Mouse (Mus musculus) liver, embryonic 12.5 days (tissue): ENCODE measurements around the gene Hnrnpul2. TPM values are rescaled to one million over a fixed set of nuclear protein-coding genes. Genes with fewer than 3 reads are reported as not detected.

ENCODE experiments used
- ATAC-seq: fragments of 200-750 bp; cut with Nextera tagmentation; 2 replicates; pipeline ENCODE4 v1.8.0; 2017; ENCODE audit warnings: moderate number of reproducible peaks, mild to moderate bottlenecking, moderate library complexity
- H3K27ac ChIP-seq: fragments of 300-500 bp; sonication (generic); 2 replicates; pipeline ENCODE4 v1.5.1; 2016; ENCODE audit warnings: mild to moderate bottlenecking
- H3K27me3 ChIP-seq: fragments of 300-500 bp; sonication (generic); replicated peaks from 2 replicates; pipeline ENCODE4 v1.6.1; 2016; ENCODE audit warnings: mild to moderate bottlenecking, moderate library complexity
- H3K36me3 ChIP-seq: fragments of 300-500 bp; sonication (generic); 2 replicates; pipeline ENCODE4 v1.6.1; 2016; ENCODE audit warnings: mild to moderate bottlenecking, moderate library complexity
- H3K4me1 ChIP-seq: fragments of 300-500 bp; sonication (generic); 2 replicates; pipeline ENCODE4 v1.6.1; 2016
- H3K4me2 ChIP-seq: fragments of 300-500 bp; sonication (generic); 2 replicates; pipeline ENCODE4 v1.6.1; 2016; ENCODE audit warnings: mild to moderate bottlenecking, moderate library complexity
- H3K4me3 ChIP-seq: fragments of 300-500 bp; sonication (generic); 2 replicates; pipeline ENCODE4 v1.5.1; 2016; ENCODE audit warnings: mild to moderate bottlenecking, moderate library complexity
- H3K9ac ChIP-seq: fragments of 300-500 bp; sonication (generic); 2 replicates; pipeline ENCODE4 v1.6.1; 2016; ENCODE audit warnings: mild to moderate bottlenecking, moderate library complexity
- H3K9me3 ChIP-seq: fragments of 300-500 bp; sonication (generic); replicated peaks from 2 replicates; pipeline ENCODE4 v1.6.1; 2016; ENCODE audit warnings: mild to moderate bottlenecking, moderate library complexity
- WGBS: fragments of 180-500 bp; shearing (Covaris S2); methylation state at CpG from one replicate; pipeline ENCODE4 v1.1.7; 2016; ENCODE audit not compliant: insufficient replicate concordance; 5-methylcytosine and 5-hydroxymethylcytosine counted together
- polyA plus RNA-seq: library from polyadenylated mRNA; unstranded; fragments of >200 nt; fragmentation: Nextera tagmentation; extraction: Ambion mirVana; gene quantifications from 2 replicates; pipeline ENCODE4 v1.2.1, GENCODE M21; 2016

The Hnrnpul2 gene
- polyA plus RNA-seq, result 3.5 and 3.6 TPM in 2 replicates

DNA sequence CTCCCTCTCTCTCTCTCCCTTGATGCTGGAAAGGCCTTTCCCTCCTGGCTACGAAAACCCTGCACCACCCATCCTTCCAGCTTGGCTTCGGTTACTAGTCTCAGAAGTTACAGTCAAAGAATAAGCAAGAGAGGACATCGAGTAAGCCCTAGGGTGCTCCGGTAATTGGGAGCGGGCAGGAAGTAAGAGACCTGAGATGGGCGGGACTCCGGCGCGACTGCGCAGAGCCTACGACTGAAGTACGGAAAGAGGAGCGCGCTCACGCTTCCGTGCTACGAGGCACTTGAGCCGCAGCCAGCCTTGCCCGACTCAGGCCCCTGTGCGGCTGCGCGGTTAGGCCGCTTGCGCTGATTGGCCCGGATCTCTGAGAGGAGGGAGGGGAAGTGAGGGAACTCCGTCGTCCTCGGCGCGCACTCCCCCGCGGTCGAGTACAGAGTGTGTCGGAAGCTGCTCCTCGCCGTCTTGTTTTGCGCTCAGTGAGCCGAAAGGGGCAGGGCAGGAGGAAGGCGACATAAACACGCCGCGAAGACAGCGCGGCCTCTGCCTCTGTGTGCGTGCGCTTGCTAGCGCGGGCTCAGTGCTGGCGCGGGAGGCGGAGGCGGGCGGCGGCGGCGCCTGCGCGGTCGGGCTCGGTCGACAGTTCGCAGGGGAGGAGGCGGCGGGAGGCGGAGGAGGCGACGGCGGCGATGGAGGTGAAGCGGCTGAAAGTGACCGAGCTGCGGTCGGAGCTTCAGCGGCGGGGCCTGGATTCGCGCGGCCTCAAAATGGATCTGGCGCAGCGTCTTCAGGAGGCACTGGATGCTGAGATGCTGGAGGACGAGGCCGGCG is at the start of gene Hnrnpul2:
Gene Hnrnpul2 (plus strand): TSS at position 415 of the 828 bp plus-strand sequence.
- no peaks in the 10 kb centered on the region for H3K27me3 ChIP-seq
- H3K4me2 ChIP-seq, result peak within 1 kb of the TSS; percentile 84
- peak within 1 kb of the TSS; percentile 99 for H3K9ac ChIP-seq
- peaks cover 56% of the 10 kb centered on the region for H3K36me3 ChIP-seq
- peaks cover 47% of the 10 kb centered on the region for H3K4me1 ChIP-seq
- WGBS, result under 1% methylated on average over 83 of the region's 83 CpGs
- H3K4me3 ChIP-seq, result peak within 1 kb of the TSS; percentile 100
- H3K9me3 ChIP-seq, result no peaks in the 10 kb centered on the region
- peak within 1 kb of the TSS; percentile 100 for H3K27ac ChIP-seq
- ATAC-seq, result peak; percentile 92

- peak within 1 kb of the TSS; percentile 87 for H3K27ac ChIP-seq
- 9% methylated on average over 29 of the region's 29 CpGs for WGBS
- peak; percentile 32; the same call in 1 of the 2 replicates for ATAC-seq
- no peaks in the 10 kb centered on the region for H3K27me3 ChIP-seq
- H3K4me3 ChIP-seq, result peak within 1 kb of the TSS; percentile 76
- H3K36me3 ChIP-seq, result peaks cover 75% of the 10 kb centered on the region
- H3K9ac ChIP-seq, result peak within 1 kb of the TSS; percentile 80
- peaks cover 41% of the 10 kb centered on the region for H3K4me1 ChIP-seq
- peak within 1 kb of the TSS; percentile 99 for H3K4me2 ChIP-seq
- H3K9me3 ChIP-seq, result no peaks in the 10 kb centered on the region
These were observed 49.1 kb upstream of the Hnrnpul2 start, which contains the start of gene Tmem223 for GRCm38 (mm10) chr19:8770567-8771270. Gene Tmem223, plus strand, starts transcription at chr19:8770996.

GRCm38 (mm10) chr19:8772996-8773395 is 46.8 kb upstream of the Hnrnpul2 start:
- H3K27ac ChIP-seq, result peak overlapping the region; percentile 99
- peaks cover 53% of the 10 kb centered on the region for H3K4me1 ChIP-seq
- 19% methylated on average over 5 of the region's 5 CpGs for WGBS
- H3K27me3 ChIP-seq, result no peaks in the 10 kb centered on the region
- peak overlapping the region; percentile 74 for H3K4me3 ChIP-seq
- H3K4me2 ChIP-seq, result peak overlapping the region; percentile 99
- H3K9me3 ChIP-seq, result no peaks in the 10 kb centered on the region
- peak overlapping the region; percentile 96 for H3K9ac ChIP-seq
- peak; percentile 72 for ATAC-seq
- peaks cover 58% of the 10 kb centered on the region for H3K36me3 ChIP-seq

GRCm38 (mm10) chr19:8773409-8773808 is 46.4 kb upstream of the Hnrnpul2 start:
- H3K9me3 ChIP-seq, result no peaks in the 10 kb centered on the region
- H3K4me1 ChIP-seq, result peaks cover 53% of the 10 kb centered on the region
- H3K4me2 ChIP-seq, result peak overlapping the region; percentile 99
- H3K36me3 ChIP-seq, result peaks cover 58% of the 10 kb centered on the region
- H3K27ac ChIP-seq, result peak overlapping the region; percentile 99
- H3K4me3 ChIP-seq, result peak overlapping the region; percentile 74
- peak overlapping the region; percentile 96 for H3K9ac ChIP-seq
- whole genome bisulfite sequencing, result 21% methylated on average over 6 of the region's 6 CpGs
- ATAC-seq, result 0 out of 2 replicates have a peak, but pooled peaks have one; percentile 9
- no peaks in the 10 kb centered on the region for H3K27me3 ChIP-seq

GRCm38 (mm10) chr19:8774086-8774835 is 45.5 kb upstream of the Hnrnpul2 start, which contains the start of gene Tmem179b:
Gene Tmem179b, minus strand, starts transcription at chr19:8774467.
- Histone ChIP-seq H3K27ac (peak within 1 kb of the TSS; percentile 99), H3K4me1 (peaks cover 53% of the 10 kb centered on the region), H3K4me2 (peak within 1 kb of the TSS; percentile 99), H3K36me3 (peaks cover 55% of the 10 kb centered on the region), H3K9me3 (no peaks in the 10 kb centered on the region), H3K4me3 (peak within 1 kb of the TSS; percentile 74), H3K27me3 (no peaks in the 10 kb centered on the region), H3K9ac (peak within 1 kb of the TSS; percentile 96)
- WGBS, result 2% methylated on average over 68 of the region's 68 CpGs
- peak; percentile 86 for ATAC-seq

DNA sequence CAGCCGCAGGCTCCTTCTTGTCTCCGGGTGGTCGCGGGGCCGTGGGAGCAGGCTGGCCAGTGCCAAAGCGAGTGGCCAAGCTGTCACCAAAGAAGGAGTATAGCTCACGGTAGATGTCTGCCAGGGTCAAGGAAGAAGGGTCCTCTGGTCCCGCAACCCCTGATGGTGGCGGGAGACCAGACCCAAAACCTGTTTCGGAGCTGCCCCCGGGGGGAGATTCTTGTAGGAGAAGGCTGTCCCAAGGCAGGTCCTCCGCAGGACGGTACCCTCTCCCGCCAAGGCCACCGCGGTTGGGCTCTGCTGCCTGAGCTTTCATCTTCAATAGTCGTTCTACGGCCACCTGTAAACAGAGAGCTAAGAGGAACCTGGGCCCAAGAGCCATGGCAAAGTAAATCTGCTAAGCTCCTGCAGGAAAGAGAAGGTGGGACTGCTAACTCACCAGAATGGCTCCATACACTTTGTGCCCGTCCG is 44.8 kb upstream of the Hnrnpul2 start:
- ATAC-seq, result no peak
- H3K9ac ChIP-seq, result peak overlapping the region; percentile 96
- H3K27me3 ChIP-seq, result no peaks in the 10 kb centered on the region
- peaks cover 53% of the 10 kb centered on the region for H3K36me3 ChIP-seq
- H3K4me2 ChIP-seq, result peak overlapping the region; percentile 99
- H3K4me3 ChIP-seq, result peak overlapping the region; percentile 74
- WGBS, result 6% methylated on average over 20 of the region's 20 CpGs
- no peaks in the 10 kb centered on the region for H3K9me3 ChIP-seq
- peaks cover 53% of the 10 kb centered on the region for H3K4me1 ChIP-seq
- peak overlapping the region; percentile 99 for H3K27ac ChIP-seq

GRCm38 (mm10) chr19:8786008-8786781 is 33.6 kb upstream of the Hnrnpul2 start, which contains the start of gene Taf6l:
Gene Taf6l, minus strand, starts transcription at chr19:8786417.
- no peaks in the 10 kb centered on the region for H3K9me3 ChIP-seq
- H3K36me3 ChIP-seq, result peaks cover 35% of the 10 kb centered on the region
- peak within 1 kb of the TSS; percentile 80 for H3K9ac ChIP-seq
- H3K27ac ChIP-seq, result peak within 1 kb of the TSS; percentile 82
- WGBS, result under 1% methylated on average over 32 of the region's 32 CpGs
- peaks cover 17% of the 10 kb centered on the region for H3K4me1 ChIP-seq
- H3K4me3 ChIP-seq, result peak within 1 kb of the TSS; percentile 73
- H3K27me3 ChIP-seq, result no peaks in the 10 kb centered on the region
- H3K4me2 ChIP-seq, result peak within 1 kb of the TSS; percentile 74
- peak; percentile 99 for ATAC-seq

DNA sequence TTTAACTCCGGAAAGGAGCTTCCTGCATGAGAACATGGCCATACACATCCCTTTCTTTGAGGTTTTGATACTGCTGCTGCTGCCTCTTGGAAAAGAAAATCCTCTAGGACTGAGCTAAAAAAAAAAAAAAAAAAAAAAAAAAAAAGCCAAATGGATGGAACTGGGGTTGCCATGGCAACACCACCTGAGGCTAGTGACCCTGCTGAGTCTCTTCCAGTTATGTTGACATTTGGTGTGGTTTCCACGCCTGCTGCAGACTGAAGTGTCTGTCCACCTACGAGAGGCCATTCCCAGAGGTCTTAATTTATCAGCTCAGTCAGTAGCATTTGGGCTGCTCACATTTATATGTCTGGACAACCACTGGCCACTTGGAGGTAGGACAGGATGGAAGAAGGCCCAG is 31.3 kb upstream of the Hnrnpul2 start:
- 46% methylated on average over 3 of the region's 3 CpGs for WGBS
- Histone ChIP-seq H3K4me1 (peaks cover 17% of the 10 kb centered on the region), H3K36me3 (peaks cover 26% of the 10 kb centered on the region)

GRCm38 (mm10) chr19:8789171-8789570 is 30.6 kb upstream of the Hnrnpul2 start:
- no peak overlapping the region for H3K4me3 ChIP-seq
- H3K4me2 ChIP-seq, result no peak overlapping the region
- 0 out of 2 replicates have a peak overlapping the region, but pooled peaks have one; percentile 7 for H3K27ac ChIP-seq
- H3K9me3 ChIP-seq, result peaks cover 9% of the 10 kb centered on the region; the same call in 1 of the 2 replicates
- no peak for ATAC-seq
- H3K36me3 ChIP-seq, result peaks cover 26% of the 10 kb centered on the region
- H3K9ac ChIP-seq, result no peak overlapping the region
- no peaks in the 10 kb centered on the region for H3K27me3 ChIP-seq
- peaks cover 17% of the 10 kb centered on the region for H3K4me1 ChIP-seq
- WGBS, result 61% methylated on average over 1 of the region's 1 CpGs

More for the DNA sequence above, 31.3 kb upstream of the Hnrnpul2 start:
- no peak for ATAC-seq
- Histone ChIP-seq H3K4me3 (no peak overlapping the region), H3K9ac (no peak overlapping the region), H3K9me3 (peaks cover 6% of the 10 kb centered on the region; the same call in 1 of the 2 replicates), H3K4me2 (no peak overlapping the region), H3K27ac (0 out of 2 replicates have a peak overlapping the region, but pooled peaks have one; percentile 7), H3K27me3 (no peaks in the 10 kb centered on the region)

GRCm38 (mm10) chr19:8790171-8790570 is 29.6 kb upstream of the Hnrnpul2 start:
- H3K9me3 ChIP-seq, result peaks cover 9% of the 10 kb centered on the region; the same call in 1 of the 2 replicates
- no peaks in the 10 kb centered on the region for H3K27me3 ChIP-seq
- ATAC-seq, result no peak
- H3K9ac ChIP-seq, result no peak overlapping the region
- H3K36me3 ChIP-seq, result peaks cover 36% of the 10 kb centered on the region
- 74% methylated on average over 7 of the region's 7 CpGs for WGBS
- no peak overlapping the region for H3K27ac ChIP-seq
- H3K4me3 ChIP-seq, result no peak overlapping the region
- H3K4me1 ChIP-seq, result peaks cover 12% of the 10 kb centered on the region
- H3K4me2 ChIP-seq, result no peak overlapping the region
